Mouse (Mus musculus) liver, embryonic 14.5 days (tissue): ENCODE results near the gene AC131692.1.

Experiments used
- CTCF ChIP-seq: IDR thresholded peaks from 2 replicates; pipeline ENCODE4 v1.5.1; 2016; ENCODE audit warnings: antibody characterized with exemption, low read depth, control low read depth
- EP300 ChIP-seq: IDR thresholded peaks from 2 replicates; pipeline ENCODE4 v1.6.1; 2016; ENCODE audit warnings: antibody characterized with exemption, low read depth

DNA sequence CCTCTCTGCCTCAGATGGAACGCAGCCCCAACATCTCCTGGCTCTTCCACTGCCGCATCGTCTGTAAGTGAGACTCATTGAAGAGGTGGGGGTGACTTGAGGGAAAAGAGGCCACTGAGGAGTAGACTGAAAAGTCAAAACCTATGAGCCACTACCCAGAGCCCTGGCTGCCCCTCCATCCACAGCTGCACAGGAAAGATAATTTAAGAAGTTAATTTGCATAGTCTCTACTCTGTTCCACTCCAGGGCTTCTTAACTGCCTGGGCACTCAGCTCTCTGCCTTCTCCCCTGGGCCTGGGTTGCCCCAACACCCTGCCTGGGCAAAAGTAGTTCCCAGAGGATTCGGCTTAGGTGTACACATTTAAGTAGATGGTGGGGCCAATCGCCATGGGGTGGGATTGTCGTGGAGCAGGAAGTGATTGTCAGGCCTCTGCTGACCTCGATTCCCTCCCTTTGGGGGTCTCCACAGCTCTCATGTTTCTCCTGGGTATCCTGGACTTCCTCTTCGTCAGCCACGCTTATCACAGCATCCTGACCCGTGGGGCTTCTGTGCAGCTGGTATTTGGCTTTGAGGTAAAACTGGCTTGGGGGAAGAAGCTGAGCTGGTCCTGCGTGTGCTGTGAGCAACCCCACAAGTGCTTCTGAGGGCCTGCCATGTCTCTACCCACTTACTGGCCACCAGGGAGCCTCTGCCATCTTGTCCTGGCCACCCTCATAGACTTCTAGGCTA is 45.4 kb upstream of the AC131692.1 start:
- no peak for TF ChIP-seq CTCF
- no peak for TF ChIP-seq EP300
